Mouse (Mus musculus) inflammation-experienced regulatory T-cells, adult 6 months (primary cell): ENCODE data around the gene Opcml. TPM values are rescaled to one million over a fixed set of nuclear protein-coding genes. Genes with fewer than 3 reads are reported as not detected.

Source experiments
- ATAC-seq: one replicate; pipeline ENCODE4 v1.8.0; 2017
- polyA plus RNA-seq, 3 experiments: library from polyadenylated mRNA; unstranded; fragments of 100-300 nt; shearing (Covaris generic); gene quantifications; one replicate each; pipeline ENCODE4 v1.2.1; 2017

Gene Opcml
- polyA plus RNA-seq, 3 experiments from 2014 or later: 0.12 TPM; not detected in 2

DNA sequence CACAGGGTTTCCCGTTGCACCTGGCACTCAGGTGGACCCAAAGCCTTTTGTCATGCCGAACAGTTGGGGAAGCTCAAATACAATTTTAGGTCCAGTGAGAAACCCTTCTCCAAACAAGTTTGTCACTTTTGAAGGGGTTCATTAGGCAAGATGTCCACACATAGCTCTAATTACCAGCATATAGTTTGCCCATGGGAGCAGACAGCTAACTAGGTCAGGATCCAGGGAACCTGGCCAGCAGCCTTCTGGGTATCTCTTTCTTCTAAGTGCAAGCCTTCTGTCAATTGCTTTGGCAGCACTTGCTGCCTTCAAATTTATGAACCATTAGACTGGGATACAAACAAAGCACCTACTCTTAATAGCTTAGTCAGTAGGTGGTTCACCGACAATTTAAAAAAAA lies 653.9 kb downstream of the Opcml start:
- ATAC-seq: no peak

DNA sequence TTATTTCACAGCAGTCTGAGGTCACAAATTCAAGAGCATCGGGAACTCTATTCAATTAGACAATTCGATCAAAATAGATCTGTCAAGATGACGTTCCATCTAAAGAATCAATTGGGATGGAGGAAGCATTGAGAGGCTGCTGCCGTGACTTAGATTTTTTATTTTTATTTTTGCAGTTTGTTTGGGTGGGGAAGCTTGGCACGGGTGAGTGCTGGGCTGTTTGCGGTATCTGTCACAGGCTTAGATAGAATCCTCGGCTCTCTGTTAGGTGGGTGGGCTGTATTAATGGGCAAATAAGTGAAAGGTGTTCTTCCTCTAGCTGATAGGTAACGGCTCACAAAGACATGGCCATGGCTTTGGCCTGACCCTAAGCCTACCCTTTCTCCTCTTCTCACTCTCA lies 654.4 kb downstream of the Opcml start:
- ATAC-seq: no peak

- ATAC-seq: no peak
Measured at GRCm38 (mm10) chr9:28445863-28446262, 655.3 kb downstream of the Opcml start.

DNA sequence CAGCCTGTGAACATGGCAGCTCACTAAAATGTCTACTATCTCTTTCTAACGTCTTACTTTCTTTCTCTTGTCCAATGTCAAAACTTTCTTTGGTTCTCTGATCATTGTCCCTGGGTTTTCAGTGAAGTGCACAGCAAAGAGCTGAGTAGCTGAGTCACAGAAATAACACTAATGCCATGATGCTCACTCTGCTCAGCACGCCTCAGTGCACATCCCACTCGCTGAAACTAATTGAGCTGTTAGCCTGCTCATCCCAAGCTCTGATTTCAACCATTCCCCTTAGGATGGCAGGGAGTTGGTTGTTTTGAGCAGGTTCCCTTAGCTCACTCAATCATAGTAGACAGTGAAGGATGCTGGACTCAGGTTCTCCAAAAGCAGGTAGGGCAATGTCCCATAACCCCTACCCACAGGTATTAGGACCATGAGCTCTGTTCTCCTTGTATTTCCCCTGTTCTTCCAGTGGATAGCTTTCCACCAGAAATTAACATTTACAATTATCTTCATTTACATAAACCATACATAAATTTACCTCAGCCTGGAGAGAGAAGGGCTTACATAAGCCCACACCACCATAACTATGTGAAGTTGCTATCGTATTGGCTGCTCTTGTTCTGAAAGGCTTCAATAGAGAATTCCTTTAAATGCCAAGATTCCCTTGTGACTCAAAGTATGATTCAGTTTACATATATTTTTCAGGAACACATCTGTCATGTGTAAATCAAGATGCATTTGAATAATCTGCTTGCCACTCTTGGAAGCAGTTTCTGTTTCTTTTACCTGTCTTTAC lies 655.9 kb downstream of the Opcml start:
- no peak for ATAC-seq

- no peak for ATAC-seq
Measured at GRCm38 (mm10) chr9:28452509-28452908, 661.9 kb downstream of the Opcml start.

GRCm38 (mm10) chr9:28453062-28453461 lies 662.5 kb downstream of the Opcml start:
- no peak for ATAC-seq

DNA sequence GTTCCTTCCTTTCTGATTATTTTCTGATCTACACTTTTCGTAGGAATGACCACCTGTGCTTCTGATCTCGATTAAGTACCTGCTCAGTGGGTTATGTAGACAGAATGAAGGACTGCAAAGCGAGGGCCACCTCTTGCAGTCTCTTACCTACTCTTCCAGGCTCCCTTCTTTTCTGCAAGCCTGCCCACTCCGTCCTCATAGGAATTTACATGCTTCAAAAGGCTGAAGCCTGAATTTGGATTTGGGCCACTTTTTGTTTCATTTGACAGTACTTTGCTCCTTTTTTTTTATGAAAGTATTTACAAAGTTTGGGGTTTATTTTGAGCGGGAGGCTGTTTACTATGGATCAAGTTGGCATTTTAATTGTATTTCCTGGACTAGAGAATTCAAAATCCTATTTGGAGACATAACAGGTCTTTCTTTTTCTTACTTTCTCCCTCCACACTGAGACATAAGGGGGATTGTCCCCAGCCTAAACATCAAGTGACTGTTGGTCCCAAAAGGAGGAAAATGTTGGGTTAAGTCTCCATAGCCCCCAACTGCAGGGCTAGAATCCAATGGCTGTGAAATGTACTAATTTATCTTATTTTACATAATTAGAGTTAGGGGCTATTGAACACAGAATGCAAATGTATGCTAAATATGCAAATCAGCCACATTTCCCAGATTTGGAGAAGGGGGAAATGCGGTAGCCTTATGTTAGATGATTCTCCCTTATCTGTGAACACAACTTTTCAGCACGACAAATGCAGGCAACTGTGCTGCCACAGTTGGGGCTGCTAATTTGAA lies 667.6 kb downstream of the Opcml start:
- ATAC-seq: no peak

GRCm38 (mm10) chr9:28463622-28464021 lies 673.0 kb downstream of the Opcml start:
- ATAC-seq: no peak

DNA sequence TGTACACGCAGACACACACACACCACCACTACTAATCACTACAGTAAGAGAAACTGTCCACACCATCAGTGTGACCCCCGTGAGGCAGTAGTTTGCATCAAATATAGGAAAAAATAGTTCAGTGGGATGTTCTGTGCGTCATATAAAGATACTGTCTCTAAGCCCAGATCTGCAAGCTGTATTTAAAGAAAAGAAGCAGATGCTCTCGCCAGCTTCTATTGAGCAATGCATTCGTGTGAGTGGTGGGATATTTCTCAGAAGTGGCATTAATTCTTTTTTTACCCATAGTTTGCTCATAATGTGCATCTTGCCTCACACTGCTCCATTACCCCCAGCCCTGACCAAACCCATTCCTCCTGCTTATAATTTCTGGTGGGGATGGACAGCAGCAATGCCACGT lies 678.8 kb downstream of the Opcml start:
- no peak for ATAC-seq

DNA sequence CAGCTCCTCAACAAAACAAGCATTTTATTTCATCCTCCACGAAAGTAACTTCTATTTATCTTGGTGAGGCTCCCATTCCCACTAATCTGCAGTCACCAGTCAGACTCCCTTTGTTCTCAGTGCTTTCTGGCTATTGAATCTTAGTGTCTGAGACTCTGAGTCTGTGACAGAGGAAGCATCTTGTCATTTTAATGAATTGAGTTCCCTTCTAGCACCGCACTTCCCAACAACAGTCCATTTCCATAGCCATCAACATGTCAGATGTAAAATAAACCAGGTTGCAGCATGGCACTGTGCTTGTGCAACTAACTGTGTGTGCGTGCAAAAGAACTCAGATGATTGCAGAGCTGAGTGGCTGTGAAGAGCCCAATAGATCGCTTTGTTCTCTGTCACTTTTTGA lies 680.9 kb downstream of the Opcml start:
- no peak for ATAC-seq

GRCm38 (mm10) chr9:28474586-28474985 lies 684.0 kb downstream of the Opcml start:
- no peak for ATAC-seq

DNA sequence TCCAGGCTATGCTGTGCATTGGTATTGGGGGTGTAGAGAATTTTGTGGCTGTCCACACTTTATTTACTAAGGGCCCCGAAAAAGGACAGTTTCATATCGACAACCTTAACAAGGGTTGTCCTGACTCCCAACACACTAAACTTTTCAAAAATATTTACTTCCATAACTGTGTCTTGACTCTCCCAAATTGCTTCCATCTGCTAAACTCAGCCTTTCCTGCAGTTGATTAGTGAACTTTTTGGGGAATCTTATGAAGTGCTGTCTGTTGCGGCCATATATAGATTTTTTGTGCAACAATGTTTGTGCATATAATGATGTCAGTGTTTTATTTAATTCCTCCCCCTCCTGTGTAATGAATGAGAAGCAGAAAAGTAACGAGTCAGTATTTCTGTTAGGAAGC lies 690.7 kb downstream of the Opcml start:
- no peak for ATAC-seq

GRCm38 (mm10) chr9:28488499-28488898 lies 697.9 kb downstream of the Opcml start:
- ATAC-seq: no peak

- no peak for ATAC-seq
Measured at GRCm38 (mm10) chr9:28489828-28490227, 699.3 kb downstream of the Opcml start.

- no peak for ATAC-seq
Measured at GRCm38 (mm10) chr9:28490410-28490809, 699.8 kb downstream of the Opcml start.

- ATAC-seq: no peak
Measured at GRCm38 (mm10) chr9:28499841-28500794, 709.5 kb downstream of the Opcml start.

DNA sequence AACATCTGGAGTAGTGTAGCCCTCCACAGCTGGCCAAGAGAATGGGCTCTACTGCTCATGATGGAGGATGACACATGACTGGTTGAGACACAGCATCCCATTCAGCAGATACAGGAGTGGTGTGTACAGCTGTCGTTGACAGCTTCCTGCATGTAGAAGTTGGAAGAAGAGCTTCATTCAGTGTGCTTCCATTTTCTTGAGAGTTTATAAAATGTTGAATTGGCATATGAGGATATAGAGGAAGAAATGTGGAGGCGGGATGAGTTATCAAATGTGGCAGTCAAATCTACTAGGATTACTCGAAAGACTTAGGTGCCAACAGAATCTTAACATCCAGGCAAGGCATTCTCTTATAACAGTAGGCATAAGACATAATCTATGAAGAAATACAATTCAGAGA lies 723.3 kb downstream of the Opcml start:
- no peak for ATAC-seq

GRCm38 (mm10) chr9:28533191-28533590 lies 742.6 kb downstream of the Opcml start:
- ATAC-seq: no peak

- ATAC-seq: no peak
Measured at GRCm38 (mm10) chr9:28535006-28535405, 744.4 kb downstream of the Opcml start.

- no peak for ATAC-seq
Measured at GRCm38 (mm10) chr9:28536637-28537036, 746.1 kb downstream of the Opcml start.

GRCm38 (mm10) chr9:28548189-28548588 lies 757.6 kb downstream of the Opcml start:
- no peak for ATAC-seq

DNA sequence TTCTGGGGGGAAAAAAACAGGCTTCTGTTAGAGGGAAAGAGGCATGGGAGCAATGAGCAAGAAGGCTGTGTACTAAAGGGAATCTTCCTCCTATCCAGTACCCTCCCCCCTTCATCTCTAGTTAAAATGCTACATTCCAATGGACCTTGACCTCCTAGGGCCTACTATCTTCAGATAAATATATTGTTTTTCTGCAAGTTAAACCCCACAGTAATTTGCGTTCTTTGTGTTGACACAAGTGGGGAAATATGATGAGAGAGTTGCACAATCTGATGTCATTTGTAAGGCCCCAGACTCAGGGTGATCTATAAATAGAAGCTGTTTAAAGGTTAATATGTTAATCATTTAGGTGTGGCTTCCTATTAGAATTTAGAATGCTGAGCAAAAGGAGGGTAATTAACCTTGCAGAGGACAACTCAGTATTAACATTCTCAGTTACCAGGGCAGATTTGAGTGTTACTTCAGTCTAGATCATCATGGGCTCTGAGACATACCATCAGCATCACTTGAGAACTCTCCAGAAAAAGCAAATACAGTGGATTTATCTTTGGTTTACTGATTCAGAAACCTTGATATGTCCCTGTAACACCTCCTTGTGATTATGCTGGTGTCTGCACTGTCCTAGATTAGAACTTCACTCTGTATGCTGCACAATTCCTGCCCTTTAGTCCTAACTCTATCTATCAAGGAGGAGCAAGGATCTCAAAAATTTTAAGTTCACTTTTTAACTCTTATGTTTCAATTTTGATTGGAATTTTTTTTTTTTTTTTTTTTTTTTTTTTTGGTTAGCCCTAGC lies 762.0 kb downstream of the Opcml start:
- no peak for ATAC-seq
